Mouse (Mus musculus) forebrain, embryonic 12.5 days (tissue): ENCODE data around the gene Celsr1. TPM values are rescaled to one million over a fixed set of nuclear protein-coding genes. Genes with fewer than 3 reads are reported as not detected.
"Not testable (repeated sequence)": the region's sequence is repeated elsewhere in the genome, so short reads cannot be mapped to it uniquely, and the experiment has no call there.

Experiments
- ATAC-seq: fragments of 200-750 bp; cut with Nextera tagmentation; 2 replicates; pipeline ENCODE4 v1.8.0; 2017; ENCODE audit warnings: moderate TSS enrichment; ENCODE audit not compliant: low FRiP score
- H3K27ac ChIP-seq: fragments of 300-500 bp; sonication (generic); 2 replicates; pipeline ENCODE4 v1.5.1; 2016; ENCODE audit warnings: mild to moderate bottlenecking
- H3K27me3 ChIP-seq: fragments of 300-500 bp; sonication (generic); 2 replicates; pipeline ENCODE4 v1.6.1; 2016; ENCODE audit warnings: mild to moderate bottlenecking
- H3K36me3 ChIP-seq: fragments of 300-500 bp; sonication (generic); replicated peaks from 2 replicates; pipeline ENCODE4 v1.6.1; 2016; ENCODE audit warnings: mild to moderate bottlenecking
- H3K4me1 ChIP-seq: fragments of 300-500 bp; sonication (generic); 2 replicates; pipeline ENCODE4 v1.6.1; 2016
- H3K4me2 ChIP-seq: fragments of 300-500 bp; sonication (generic); 2 replicates; pipeline ENCODE4 v1.6.1; 2016; ENCODE audit warnings: mild to moderate bottlenecking, moderate library complexity
- H3K4me3 ChIP-seq: fragments of 300-500 bp; sonication (generic); replicated peaks from 2 replicates; pipeline ENCODE4 v1.5.1; 2016; ENCODE audit warnings: mild to moderate bottlenecking
- H3K9ac ChIP-seq: fragments of 300-500 bp; sonication (generic); 2 replicates; pipeline ENCODE4 v1.6.1; 2016; ENCODE audit warnings: mild to moderate bottlenecking
- H3K9me3 ChIP-seq: fragments of 300-500 bp; sonication (generic); 2 replicates; pipeline ENCODE4 v1.6.1; 2016
- WGBS: fragments of 180-500 bp; shearing (Covaris S2); methylation state at CpG from one replicate; pipeline ENCODE4 v1.1.7; 2016; 5-methylcytosine and 5-hydroxymethylcytosine counted together
- polyA plus RNA-seq: library from polyadenylated mRNA; unstranded; fragments of >200 nt; fragmentation: Nextera tagmentation; extraction: Ambion mirVana; gene quantifications from 2 replicates; pipeline ENCODE4 v1.2.1, GENCODE M21; 2016

Gene Celsr1
- polyA plus RNA-seq, 1 experiment from 2014 or later = 7.9 TPM

DNA sequence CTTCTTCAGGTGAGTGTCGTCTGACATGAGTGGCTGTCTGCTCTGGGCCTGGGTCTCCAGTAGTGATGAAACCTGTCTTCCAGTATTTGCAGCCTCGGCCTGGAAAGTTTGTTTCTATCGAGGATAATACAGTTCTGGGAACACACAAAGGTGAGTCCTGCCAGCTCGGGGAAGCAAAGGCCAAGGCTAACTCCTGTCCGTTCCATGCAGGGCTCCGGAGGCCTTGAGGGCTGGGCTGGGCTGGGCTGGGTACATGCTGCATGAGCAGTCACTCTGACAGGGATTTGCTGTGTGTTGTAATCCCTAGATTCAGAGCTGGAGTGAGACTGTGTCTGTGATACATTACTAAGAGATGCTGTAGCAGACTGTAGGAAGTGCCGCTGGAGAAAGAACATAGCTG, 139.7 kb downstream of the Celsr1 start:
- Histone ChIP-seq H3K9me3 (no peaks in the 10 kb centered on the region), H3K4me3 (no peak overlapping the region), H3K27ac (no peak overlapping the region), H3K27me3 (no peaks in the 10 kb centered on the region), H3K9ac (no peak overlapping the region), H3K4me2 (no peak overlapping the region), H3K4me1 (no peaks in the 10 kb centered on the region), H3K36me3 (peaks cover 85% of the 10 kb centered on the region)
- ATAC-seq = no peak
- 93% methylated on average over 7 of the region's 7 CpGs for WGBS

DNA sequence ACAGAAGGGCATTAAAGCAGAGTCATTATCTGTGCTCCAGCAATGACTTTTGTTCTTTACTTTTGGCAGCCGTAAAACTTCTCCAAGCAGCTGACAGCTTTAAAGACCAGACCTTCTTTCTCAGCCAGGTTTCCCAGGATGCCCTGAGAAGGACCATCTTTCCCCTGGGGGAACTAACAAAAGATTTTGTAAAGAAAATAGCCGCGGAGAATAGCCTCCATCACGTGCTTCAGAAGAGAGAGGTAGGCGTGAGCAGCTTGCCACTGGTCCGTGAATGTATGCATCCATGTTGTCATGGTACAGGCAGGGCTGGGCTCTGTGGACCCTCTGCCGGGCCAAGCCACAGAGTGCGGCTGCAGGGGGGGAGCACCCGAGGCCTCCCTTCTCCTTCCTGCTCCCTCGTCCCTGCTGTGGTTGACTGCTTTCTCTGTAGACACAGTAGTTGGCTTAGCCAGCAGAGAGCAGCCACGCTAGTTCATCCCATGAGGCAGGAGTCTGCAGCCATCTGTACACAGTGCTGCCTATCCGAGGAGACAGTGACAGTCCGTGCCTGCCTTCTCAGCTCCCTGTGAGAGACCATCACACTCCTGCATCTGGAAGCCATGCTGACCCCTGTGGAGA, 141.0 kb downstream of the Celsr1 start:
- H3K9ac ChIP-seq = no peak overlapping the region
- no peaks in the 10 kb centered on the region for H3K4me1 ChIP-seq
- WGBS = 81% methylated on average over 13 of the region's 13 CpGs
- H3K36me3 ChIP-seq = peaks cover 78% of the 10 kb centered on the region
- no peaks in the 10 kb centered on the region for H3K27me3 ChIP-seq
- no peak overlapping the region for H3K4me3 ChIP-seq
- H3K9me3 ChIP-seq = no peaks in the 10 kb centered on the region
- no peak overlapping the region for H3K27ac ChIP-seq
- ATAC-seq = no peak
- no peak overlapping the region for H3K4me2 ChIP-seq

DNA sequence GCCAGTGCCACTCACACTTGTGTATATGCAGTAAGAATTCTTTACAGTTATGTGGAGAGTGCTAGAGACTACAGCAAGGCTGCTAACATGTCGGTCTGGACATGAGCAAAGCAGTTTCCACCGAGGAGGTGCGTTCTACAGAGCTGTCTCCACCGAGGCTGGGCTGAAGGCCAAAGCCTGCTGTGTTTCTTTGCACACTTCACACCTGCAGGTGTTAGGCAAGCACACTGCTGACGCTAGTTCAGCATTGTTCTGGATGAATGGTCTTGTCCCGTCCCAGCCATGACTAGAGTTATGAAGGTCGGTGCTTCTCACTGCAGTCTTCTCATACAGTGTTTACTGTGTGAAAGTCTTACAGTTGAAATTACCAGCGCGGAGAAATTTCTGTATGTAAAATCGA, 141.6 kb downstream of the Celsr1 start:
- no peak for ATAC-seq
- H3K36me3 ChIP-seq = peaks cover 72% of the 10 kb centered on the region
- H3K9ac ChIP-seq = no peak overlapping the region
- no peak overlapping the region for H3K27ac ChIP-seq
- no peak overlapping the region for H3K4me3 ChIP-seq
- H3K4me1 ChIP-seq = no peaks in the 10 kb centered on the region
- H3K27me3 ChIP-seq = no peaks in the 10 kb centered on the region
- no peak overlapping the region for H3K4me2 ChIP-seq
- H3K9me3 ChIP-seq = no peaks in the 10 kb centered on the region
- WGBS = 80% methylated on average over 10 of the region's 10 CpGs

DNA sequence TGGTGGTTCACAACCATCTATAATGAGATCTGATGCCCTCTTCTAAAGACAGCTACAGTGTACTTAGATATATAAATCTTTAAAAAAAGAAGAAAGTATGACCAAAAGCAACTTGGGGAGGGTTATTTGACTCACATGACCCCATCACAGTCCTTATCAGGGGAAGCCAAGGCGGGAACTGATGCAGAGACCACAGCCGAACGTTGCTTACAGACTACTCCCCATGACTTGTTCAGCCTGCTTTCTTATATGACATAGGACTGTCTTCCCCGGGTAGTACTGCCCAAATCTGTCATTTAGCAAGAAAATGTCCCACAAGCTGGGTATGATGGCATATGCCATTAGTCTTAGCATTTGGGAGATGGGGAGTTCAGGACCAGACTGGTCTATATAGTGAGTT, 144.3 kb downstream of the Celsr1 start:
- no peak overlapping the region for H3K27ac ChIP-seq
- no peak overlapping the region for H3K9ac ChIP-seq
- H3K4me2 ChIP-seq = no peak overlapping the region
- H3K9me3 ChIP-seq = no peaks in the 10 kb centered on the region
- H3K4me3 ChIP-seq = no peak overlapping the region
- peaks cover 72% of the 10 kb centered on the region for H3K36me3 ChIP-seq
- 88% methylated on average over 4 of the region's 4 CpGs for WGBS
- no peak for ATAC-seq
- H3K4me1 ChIP-seq = no peaks in the 10 kb centered on the region
- no peaks in the 10 kb centered on the region for H3K27me3 ChIP-seq

DNA sequence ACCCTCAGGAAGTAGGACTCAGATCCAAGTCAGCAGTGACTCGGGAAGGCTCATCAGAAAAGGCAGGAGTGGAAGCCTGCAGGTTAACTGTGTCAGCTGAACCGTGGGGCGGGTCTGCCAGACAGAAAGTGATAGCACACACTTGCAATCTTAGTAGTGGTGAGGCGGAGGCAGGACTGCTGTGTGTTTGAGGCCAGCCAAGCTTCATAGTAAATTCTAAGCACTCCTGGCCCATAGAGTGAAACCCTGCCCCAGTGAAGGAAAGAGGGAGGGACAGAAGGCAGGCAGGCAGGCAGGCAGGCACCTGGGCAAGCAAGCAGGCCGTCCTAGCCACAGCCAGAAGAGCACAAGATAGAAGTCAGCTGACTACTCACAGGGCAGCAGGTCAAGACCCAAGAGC, 148.0 kb downstream of the Celsr1 start:
- 94% methylated on average over 5 of the region's 5 CpGs for WGBS
- Histone ChIP-seq H3K4me2 (no peak overlapping the region), H3K9ac (no peak overlapping the region), H3K36me3 (peaks cover 55% of the 10 kb centered on the region), H3K4me1 (peaks cover 4% of the 10 kb centered on the region; the same call in 1 of the 2 replicates), H3K4me3 (no peak overlapping the region), H3K27ac (no peak overlapping the region), H3K9me3 (no peaks in the 10 kb centered on the region), H3K27me3 (no peaks in the 10 kb centered on the region)
- ATAC-seq = no peak

- ATAC-seq = peak; percentile 27
- H3K4me1 ChIP-seq = peaks cover 24% of the 10 kb centered on the region
- peak overlapping the region; percentile 75 for H3K4me3 ChIP-seq
- H3K36me3 ChIP-seq = peaks cover 45% of the 10 kb centered on the region
- H3K9me3 ChIP-seq = no peaks in the 10 kb centered on the region
- H3K4me2 ChIP-seq = peak overlapping the region; percentile 89
- H3K27me3 ChIP-seq = no peaks in the 10 kb centered on the region
- H3K9ac ChIP-seq = peak overlapping the region; percentile 85
- WGBS = 2% methylated on average over 18 of the region's 18 CpGs
- H3K27ac ChIP-seq = peak overlapping the region; percentile 68
Observed at GRCm38 (mm10) chr15:85879498-85879895, 154.1 kb downstream of the Celsr1 start.

DNA sequence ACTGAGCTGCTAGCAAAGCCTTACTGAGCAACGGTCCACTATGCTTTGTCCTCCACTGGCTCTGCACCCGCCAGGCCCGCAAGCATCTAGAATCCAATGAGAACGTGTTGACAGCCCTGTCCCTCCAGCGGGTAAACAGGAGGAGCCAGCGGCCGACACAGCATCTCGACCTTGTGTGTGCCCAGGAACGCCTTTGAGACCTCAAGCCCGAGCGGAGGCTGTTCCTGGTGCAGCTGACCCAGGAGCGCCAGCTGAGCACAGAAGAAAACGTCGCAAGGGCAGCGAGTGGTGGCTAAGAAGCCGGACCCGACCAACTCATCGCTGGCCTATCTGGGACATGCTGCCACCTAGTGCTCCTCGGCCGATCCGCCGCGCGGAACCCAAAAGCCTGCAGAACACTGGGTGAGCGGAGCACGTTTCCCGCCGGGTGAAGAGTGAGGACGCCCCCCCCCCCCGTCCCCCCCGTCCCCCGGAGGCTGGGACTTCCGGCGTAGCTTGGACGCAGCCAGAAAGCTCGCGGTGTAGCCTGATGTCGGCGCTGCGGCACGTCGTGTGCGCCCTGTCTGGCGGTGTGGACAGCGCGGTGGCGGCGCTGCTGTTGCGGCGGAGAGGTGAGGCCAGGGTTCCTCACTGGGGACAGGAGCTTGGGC, 154.6 kb downstream of the Celsr1 start, which contains the start of gene Trmu:
Gene Trmu (plus strand): TSS at position 465 of the 650 bp plus-strand sequence.
- peak; percentile 94 for ATAC-seq
- no peaks in the 10 kb centered on the region for H3K9me3 ChIP-seq
- H3K4me3 ChIP-seq = peak within 1 kb of the TSS; percentile 75
- peak within 1 kb of the TSS; percentile 84 for H3K27ac ChIP-seq
- WGBS = under 1% methylated on average over 50 of the region's 50 CpGs
- H3K27me3 ChIP-seq = no peaks in the 10 kb centered on the region
- peak within 1 kb of the TSS; percentile 85 for H3K9ac ChIP-seq
- H3K4me1 ChIP-seq = peaks cover 24% of the 10 kb centered on the region
- peak within 1 kb of the TSS; percentile 89 for H3K4me2 ChIP-seq
- peaks cover 50% of the 10 kb centered on the region for H3K36me3 ChIP-seq

- H3K27me3 ChIP-seq = no peaks in the 10 kb centered on the region
- WGBS = 90% methylated on average over 7 of the region's 7 CpGs
- H3K4me1 ChIP-seq = peaks cover 24% of the 10 kb centered on the region
- no peak overlapping the region for H3K4me3 ChIP-seq
- H3K36me3 ChIP-seq = peaks cover 52% of the 10 kb centered on the region
- no peak for ATAC-seq
- no peak overlapping the region for H3K27ac ChIP-seq
- no peak overlapping the region for H3K9ac ChIP-seq
- no peaks in the 10 kb centered on the region for H3K9me3 ChIP-seq
- no peak overlapping the region for H3K4me2 ChIP-seq
Observed at GRCm38 (mm10) chr15:85877336-85877735, 156.2 kb downstream of the Celsr1 start.

DNA sequence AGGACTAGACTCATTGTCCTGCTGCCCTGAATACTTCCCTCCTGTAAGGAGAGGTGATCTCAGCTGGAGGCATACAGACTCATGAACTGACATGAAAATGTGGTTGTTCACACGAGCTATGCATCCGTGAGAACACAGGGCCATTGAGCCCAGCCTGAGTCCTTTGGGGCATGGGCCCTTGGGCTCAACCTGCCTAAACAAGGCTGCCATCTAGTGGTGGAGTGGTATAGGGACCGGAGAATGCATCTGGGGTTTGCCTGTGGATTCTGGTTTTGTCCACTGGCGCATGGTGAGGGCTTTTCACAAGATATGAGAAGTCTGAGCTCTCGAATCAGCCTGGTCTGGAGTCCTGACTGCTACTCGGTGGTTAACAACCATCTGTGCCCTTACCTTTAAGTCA, 165.9 kb downstream of the Celsr1 start:
- H3K4me1 ChIP-seq = no peaks in the 10 kb centered on the region
- no peaks in the 10 kb centered on the region for H3K9me3 ChIP-seq
- H3K4me2 ChIP-seq = no peak overlapping the region
- H3K36me3 ChIP-seq = peaks cover 98% of the 10 kb centered on the region
- H3K4me3 ChIP-seq = no peak overlapping the region
- 0 out of 2 replicates have a peak, but pooled peaks have one; percentile 46 for ATAC-seq
- no peak overlapping the region for H3K27ac ChIP-seq
- WGBS = 52% methylated on average over 6 of the region's 6 CpGs
- H3K9ac ChIP-seq = no peak overlapping the region
- no peaks in the 10 kb centered on the region for H3K27me3 ChIP-seq

DNA sequence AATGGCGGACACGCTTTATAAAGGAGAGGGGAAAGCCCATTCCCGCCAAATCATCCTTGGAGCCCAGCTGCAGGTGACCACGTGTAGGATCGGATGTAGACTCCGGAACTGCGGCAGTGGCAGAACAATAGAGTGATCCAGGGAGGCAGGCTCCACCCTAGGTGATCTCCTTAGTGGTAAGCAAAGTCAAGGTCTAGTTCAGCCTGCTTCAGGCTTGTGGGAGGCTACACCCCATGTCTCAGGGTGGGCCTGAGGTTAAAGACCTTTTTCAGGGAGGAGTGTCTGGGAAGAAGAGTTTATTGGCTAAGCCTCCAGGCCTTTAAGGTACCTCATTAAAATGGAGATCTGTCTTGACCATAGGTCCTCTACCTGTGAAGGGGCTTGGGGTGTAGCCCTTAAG, 167.7 kb downstream of the Celsr1 start:
- 92% methylated on average over 7 of the region's 7 CpGs for WGBS
- not testable (repeated sequence) for H3K9ac ChIP-seq, H3K4me2 ChIP-seq, H3K27ac ChIP-seq, H3K9me3 ChIP-seq, ATAC-seq, H3K4me3 ChIP-seq, H3K4me1 ChIP-seq, H3K27me3 ChIP-seq
- peaks cover 93% of the 10 kb centered on the region for H3K36me3 ChIP-seq

- H3K4me3 ChIP-seq = peak within 1 kb of the TSS; percentile 78
- H3K4me2 ChIP-seq = peak within 1 kb of the TSS; percentile 86
- H3K27ac ChIP-seq = peak within 1 kb of the TSS; percentile 75
- WGBS = under 1% methylated on average over 42 of the region's 42 CpGs
- no peaks in the 10 kb centered on the region for H3K27me3 ChIP-seq
- H3K9me3 ChIP-seq = no peaks in the 10 kb centered on the region
- peak; percentile 98 for ATAC-seq
- H3K9ac ChIP-seq = peak within 1 kb of the TSS; percentile 87
- H3K36me3 ChIP-seq = peaks cover 32% of the 10 kb centered on the region
- peaks cover 25% of the 10 kb centered on the region for H3K4me1 ChIP-seq
Observed at GRCm38 (mm10) chr15:85859490-85860031, 174.0 kb downstream of the Celsr1 start, which contains the start of gene Gtse1. Gtse1 (plus strand) TSS chr15:85859745.

GRCm38 (mm10) chr15:85858980-85859489, 174.5 kb downstream of the Celsr1 start:
- peak; percentile 57 for ATAC-seq
- Histone ChIP-seq H3K27me3 (no peaks in the 10 kb centered on the region), H3K4me1 (peaks cover 25% of the 10 kb centered on the region), H3K9me3 (no peaks in the 10 kb centered on the region), H3K36me3 (peaks cover 27% of the 10 kb centered on the region), H3K27ac (peak overlapping the region; percentile 59), H3K4me3 (peak overlapping the region; percentile 78), H3K4me2 (peak overlapping the region; percentile 86), H3K9ac (peak overlapping the region; percentile 87)
- WGBS = 11% methylated on average over 15 of the region's 15 CpGs
